Comparison of ENCODE assay signal across 8 mouse cellular contexts in the genomic region with DNA sequence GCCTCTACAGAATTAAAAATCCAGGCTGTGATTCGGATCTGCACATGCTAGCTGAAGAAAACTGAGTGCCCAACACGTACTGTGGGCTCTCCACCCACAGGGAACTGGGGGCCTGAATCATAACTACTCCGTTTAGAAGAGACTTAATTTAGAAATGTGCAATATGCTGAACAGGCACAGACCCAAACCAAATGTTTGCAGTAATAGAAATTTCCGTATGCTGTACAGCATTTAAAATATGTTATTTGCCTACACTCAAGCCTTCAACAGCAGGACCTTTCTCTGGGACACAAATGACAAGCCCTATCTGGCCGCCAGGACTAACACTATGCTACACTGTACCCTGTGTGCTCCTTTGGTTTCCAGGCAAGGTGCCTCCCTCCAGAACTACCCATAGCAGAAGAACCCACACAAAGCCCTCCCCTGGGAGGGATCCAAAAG.
DNase-seq lines count a peak whose midpoint lies in the region.

No protein-coding gene starts in this region.

- DNase-seq in left cerebral cortex, adult 11 months (ENCODE audit: low spot score) = peak; percentile 8
- no peak for DNase-seq in left cerebral cortex, postnatal 4 days
- peak; percentile 18 to 55 for DNase-seq in layer of hippocampus, adult 18-20 months (ENCODE audit: low spot score in 2 of 2)
- peak; percentile 20 to 46 for DNase-seq in left cerebral cortex, postnatal 10 days (ENCODE audit: extremely low spot score in 1 of 2, low spot score in 2 of 2)
- DNase-seq in right cerebral cortex, postnatal 4 days = peak; percentile 2
- no peak for DNase-seq in lung, postnatal 10 days
- no peak for DNase-seq in lung, postnatal 14 days
- DNase-seq in gastrocnemius, postnatal 10 days = no peak

- intact Hi-C loops in left cerebral cortex, postnatal 4 days (cut with DNase I) = no loop called here
- intact Hi-C loops in left cerebral cortex, postnatal 10 days (cut with DNase I) = no loop called here

Comparison
In these comparisons a context has a peak if more than half of its experiments do, and no peak if none do; other contexts are left out.
1. DNase-seq: peak in left cerebral cortex, adult 11 months (single experiment), layer of hippocampus, adult 18-20 months (2 of 2), left cerebral cortex, postnatal 10 days (2 of 2) and right cerebral cortex, postnatal 4 days (single experiment); none in left cerebral cortex, postnatal 4 days (single experiment), lung, postnatal 10 days (single experiment), lung, postnatal 14 days (single experiment) and gastrocnemius, postnatal 10 days (single experiment).